Mouse (Mus musculus): ENCODE measurements around the gene Shc1. TPM values are rescaled to one million over a fixed set of nuclear protein-coding genes. Genes with fewer than 3 reads are reported as not detected.

Gene Shc1
- polyA plus RNA-seq, 1 experiment from 2014 or later: 113 TPM

DNA sequence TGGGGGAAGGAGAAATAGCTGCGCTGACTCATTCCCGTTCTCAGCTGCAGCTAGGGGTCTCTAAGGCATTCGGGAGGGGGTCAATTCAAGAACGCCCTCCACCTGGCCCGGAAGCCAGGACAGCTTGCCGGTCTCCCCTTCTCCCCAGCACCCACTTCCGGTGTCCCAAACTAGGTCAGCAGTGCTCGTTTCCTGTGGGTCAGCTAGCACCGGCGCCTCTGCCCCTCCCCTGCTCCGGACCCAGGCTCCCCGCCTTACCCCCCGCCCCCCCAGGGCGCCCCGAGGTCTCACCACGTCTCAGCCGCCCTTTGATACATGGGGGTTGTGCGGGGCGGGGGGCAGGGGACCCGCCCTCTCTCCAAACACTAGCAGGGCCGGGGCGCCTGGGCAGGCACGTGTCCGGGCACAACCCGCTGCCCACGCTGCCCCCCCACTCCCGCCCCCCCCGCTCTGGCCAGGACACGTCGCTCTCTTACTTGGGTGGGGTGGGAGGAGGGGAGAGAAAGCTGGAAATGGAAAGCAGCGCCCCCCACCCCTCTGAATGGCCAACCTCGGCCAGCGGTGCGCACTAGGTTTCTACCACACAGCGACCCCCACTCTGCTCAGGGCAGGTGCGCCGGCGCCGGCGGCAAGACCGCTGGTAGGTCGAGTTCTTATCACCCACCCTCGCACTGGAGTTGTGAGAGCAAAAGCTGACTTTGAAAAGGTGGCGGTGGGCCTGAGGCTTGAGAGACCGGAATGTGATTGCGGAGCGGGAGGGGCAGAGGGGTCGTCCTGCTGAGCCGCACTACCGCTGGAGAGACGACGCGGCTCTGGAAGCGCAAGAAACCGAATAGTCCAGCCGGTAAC lies 26.4 kb upstream of the Shc1 start:
- Histone ChIP-seq H3K27me3 (no peaks in the 10 kb centered on the region), H3K9me3 (replicated peaks) (no peaks in the 10 kb centered on the region), H3K36me3 (no peaks in the 10 kb centered on the region), H3K4me2 (replicated peaks) (peak overlapping the region; percentile 98), H3K27ac (replicated peaks) (peak overlapping the region; percentile 85), H3K4me1 (peaks cover 87% of the 10 kb centered on the region), H3K9ac (peak overlapping the region; percentile 44), H3K4me3 (replicated peaks) (peak overlapping the region; percentile 58)
- ATAC-seq (ENCODE audit: insufficient number of reproducible peaks, low FRiP score, low TSS enrichment, low read depth): no peak
- under 1% methylated on average over 56 of the region's 56 CpGs for WGBS

DNA sequence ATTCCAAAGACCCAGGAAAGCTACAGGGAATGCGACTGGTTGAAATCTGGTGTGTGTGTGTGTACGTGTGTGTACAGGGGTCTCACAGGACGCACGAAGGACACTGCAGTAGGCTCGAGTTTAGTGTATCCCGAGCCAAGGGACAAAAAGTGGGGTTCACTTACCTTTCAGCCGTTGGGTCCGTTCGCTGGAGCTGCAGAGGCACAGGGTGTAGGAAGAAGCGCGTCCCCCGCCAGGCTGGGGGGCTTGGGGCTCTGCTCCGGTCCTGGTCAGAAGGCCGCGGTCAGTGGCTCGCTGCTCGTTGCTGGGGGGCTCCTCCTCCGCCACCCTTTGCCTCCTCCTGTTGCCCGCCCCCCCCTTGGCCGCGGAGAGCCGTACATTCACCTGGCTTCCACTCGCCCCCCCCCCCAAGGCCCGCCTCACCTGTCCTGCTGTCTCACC lies 25.4 kb upstream of the Shc1 start:
- H3K4me2 ChIP-seq (replicated peaks): peak overlapping the region; percentile 98
- no peaks in the 10 kb centered on the region for H3K36me3 ChIP-seq
- H3K4me3 ChIP-seq (replicated peaks): peak overlapping the region; percentile 58
- H3K9me3 ChIP-seq (replicated peaks): no peaks in the 10 kb centered on the region
- no peak for ATAC-seq (ENCODE audit: insufficient number of reproducible peaks, low FRiP score, low TSS enrichment, low read depth)
- whole genome bisulfite sequencing: 0% methylated on average over 13 of the region's 24 CpGs
- H3K4me1 ChIP-seq: peaks cover 78% of the 10 kb centered on the region
- H3K9ac ChIP-seq: peak overlapping the region; percentile 44
- peak overlapping the region; percentile 85 for H3K27ac ChIP-seq (replicated peaks)
- H3K27me3 ChIP-seq: no peaks in the 10 kb centered on the region

DNA sequence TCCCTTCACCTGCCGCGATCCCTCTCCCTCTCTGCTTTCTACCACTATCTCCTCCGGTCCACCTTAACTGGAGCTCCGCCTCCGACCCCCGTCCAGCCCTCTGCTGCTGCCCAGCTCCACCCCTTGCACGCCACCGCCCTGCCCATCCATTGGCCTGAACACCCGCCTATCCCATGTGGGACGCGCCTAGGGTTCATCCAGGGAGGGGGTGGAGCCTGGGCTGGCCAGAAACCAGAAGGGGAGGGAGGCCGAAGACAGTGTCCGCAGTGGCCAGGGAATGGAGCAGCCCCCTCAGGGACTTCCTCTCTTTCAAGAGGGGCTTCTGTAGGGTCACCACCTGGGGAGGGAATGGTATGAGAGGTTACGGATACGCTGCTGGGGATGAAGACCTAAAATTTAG lies 24.6 kb upstream of the Shc1 start:
- WGBS: under 1% methylated on average over 15 of the region's 15 CpGs
- H3K4me1 ChIP-seq: peaks cover 71% of the 10 kb centered on the region

DNA sequence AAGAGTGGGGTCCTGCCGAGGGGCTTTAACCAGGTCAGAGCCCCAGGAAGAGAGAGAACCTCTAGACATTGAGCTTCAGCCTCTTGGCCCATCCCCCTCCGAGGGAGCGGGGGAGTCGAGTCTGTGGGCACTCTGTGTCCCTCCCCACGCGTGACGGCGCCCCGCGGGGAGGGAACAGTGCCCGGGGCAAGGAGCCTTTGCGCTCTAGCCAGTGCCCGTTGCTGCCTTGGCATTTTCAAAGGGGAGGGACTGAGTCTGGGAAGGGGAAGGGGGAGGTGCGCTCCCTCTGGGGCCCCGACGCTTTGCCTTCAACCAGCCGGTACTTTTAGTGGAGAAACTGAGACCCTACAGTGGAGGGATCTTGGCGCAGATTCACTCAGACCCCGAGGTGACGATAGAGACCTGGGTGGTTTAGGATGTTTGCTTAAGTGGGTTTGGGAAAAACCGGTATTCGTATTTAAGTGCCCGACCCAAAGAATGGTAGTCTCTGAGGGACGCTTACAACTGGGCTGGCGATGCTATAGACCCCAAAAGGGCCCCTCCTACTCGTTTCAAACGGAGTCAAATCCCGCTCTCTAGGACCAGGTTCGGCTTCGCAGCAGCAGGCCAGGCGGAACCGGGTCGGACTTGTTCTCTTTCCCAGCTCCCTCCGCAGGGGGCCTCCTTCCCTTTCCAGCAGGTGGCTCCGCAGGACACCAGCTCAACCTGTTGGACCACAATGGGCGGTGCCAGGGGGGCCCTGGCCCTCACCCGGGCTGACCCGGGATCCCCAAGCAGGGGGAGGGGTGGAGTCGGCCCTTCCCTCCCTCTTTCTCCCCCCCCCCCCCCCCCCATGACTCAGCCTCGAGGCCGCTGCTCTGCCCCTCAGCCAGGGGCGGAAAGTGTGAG lies 24.0 kb upstream of the Shc1 start, which contains the start of gene Zbtb7b:
Zbtb7b (minus strand) TSS at position 771 of the 888 bp plus-strand sequence.
- Histone ChIP-seq H3K36me3 (no peaks in the 10 kb centered on the region), H3K9ac (peak within 1 kb of the TSS; percentile 55), H3K9me3 (replicated peaks) (no peaks in the 10 kb centered on the region), H3K27me3 (no peaks in the 10 kb centered on the region), H3K4me3 (replicated peaks) (peak within 1 kb of the TSS; percentile 58), H3K27ac (replicated peaks) (peak within 1 kb of the TSS; percentile 93), H3K4me1 (peaks cover 69% of the 10 kb centered on the region), H3K4me2 (replicated peaks) (peak within 1 kb of the TSS; percentile 98)
- ATAC-seq (ENCODE audit: insufficient number of reproducible peaks, low FRiP score, low TSS enrichment, low read depth): peak; percentile 43
- WGBS: under 1% methylated on average over 39 of the region's 42 CpGs

More for the DNA sequence above, 24.6 kb upstream of the Shc1 start:
- Histone ChIP-seq H3K4me2 (replicated peaks) (peak overlapping the region; percentile 98), H3K9me3 (replicated peaks) (no peaks in the 10 kb centered on the region), H3K9ac (peak overlapping the region; percentile 55), H3K27ac (replicated peaks) (peak overlapping the region; percentile 93), H3K36me3 (no peaks in the 10 kb centered on the region), H3K4me3 (replicated peaks) (peak overlapping the region; percentile 58), H3K27me3 (no peaks in the 10 kb centered on the region)
- ATAC-seq (ENCODE audit: insufficient number of reproducible peaks, low FRiP score, low TSS enrichment, low read depth): peak; percentile 95

DNA sequence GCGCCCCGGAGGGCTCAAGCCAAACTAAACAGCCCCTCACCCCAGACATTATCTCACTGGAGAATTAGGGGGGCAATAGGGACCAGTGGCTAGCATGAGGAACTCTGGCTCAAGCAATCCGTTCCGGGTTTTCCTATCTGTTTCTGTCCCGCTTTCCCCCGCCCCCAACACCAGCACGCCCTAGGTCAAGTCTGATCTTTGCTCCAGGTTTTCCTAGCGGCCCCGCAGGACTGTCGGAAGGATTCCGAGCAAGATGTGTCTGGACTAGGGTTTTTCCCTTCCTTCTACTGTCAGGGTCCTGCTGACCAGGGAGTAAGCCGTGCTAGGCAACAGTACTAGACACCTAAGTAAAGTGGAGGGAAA lies 23.4 kb upstream of the Shc1 start:
- no peaks in the 10 kb centered on the region for H3K27me3 ChIP-seq
- peak overlapping the region; percentile 98 for H3K4me2 ChIP-seq (replicated peaks)
- peak overlapping the region; percentile 58 for H3K4me3 ChIP-seq (replicated peaks)
- H3K4me1 ChIP-seq: peaks cover 69% of the 10 kb centered on the region
- under 1% methylated on average over 12 of the region's 12 CpGs for WGBS
- H3K9me3 ChIP-seq (replicated peaks): no peaks in the 10 kb centered on the region
- ATAC-seq (ENCODE audit: insufficient number of reproducible peaks, low FRiP score, low TSS enrichment, low read depth): peak; percentile 1; the same call in 1 of the 2 replicates
- H3K36me3 ChIP-seq: no peaks in the 10 kb centered on the region
- H3K27ac ChIP-seq (replicated peaks): peak overlapping the region; percentile 93
- H3K9ac ChIP-seq: peak overlapping the region; percentile 15; the same call in 1 of the 2 replicates

DNA sequence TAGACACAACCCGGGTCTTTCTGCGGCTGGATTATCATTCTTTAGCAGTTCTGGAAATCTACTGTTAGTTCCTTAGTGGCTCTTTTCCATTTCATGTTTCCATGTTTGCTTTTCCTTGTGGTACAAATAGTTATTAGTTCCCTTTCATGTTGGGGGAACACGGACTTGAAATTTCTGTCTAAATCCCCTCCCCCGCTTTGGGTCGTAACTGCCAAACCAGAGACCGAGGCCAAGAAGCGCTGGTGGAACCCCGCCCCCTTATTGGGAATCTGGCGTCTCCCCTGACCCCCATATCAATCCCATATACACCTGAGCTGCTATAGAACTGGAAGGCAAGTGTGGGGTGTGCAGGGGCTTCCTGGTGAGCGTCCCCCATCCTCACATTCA lies 22.8 kb upstream of the Shc1 start:
- peak overlapping the region; percentile 15; the same call in 1 of the 2 replicates for H3K9ac ChIP-seq
- H3K4me3 ChIP-seq (replicated peaks): peak overlapping the region; percentile 58
- ATAC-seq (ENCODE audit: insufficient number of reproducible peaks, low FRiP score, low TSS enrichment, low read depth): no peak
- H3K36me3 ChIP-seq: no peaks in the 10 kb centered on the region; the same call in 1 of the 2 replicates
- no peaks in the 10 kb centered on the region for H3K27me3 ChIP-seq
- H3K4me1 ChIP-seq: peaks cover 64% of the 10 kb centered on the region
- WGBS: 4% methylated on average over 10 of the region's 10 CpGs
- no peaks in the 10 kb centered on the region for H3K9me3 ChIP-seq (replicated peaks)
- peak overlapping the region; percentile 98 for H3K4me2 ChIP-seq (replicated peaks)
- peak overlapping the region; percentile 93 for H3K27ac ChIP-seq (replicated peaks)

DNA sequence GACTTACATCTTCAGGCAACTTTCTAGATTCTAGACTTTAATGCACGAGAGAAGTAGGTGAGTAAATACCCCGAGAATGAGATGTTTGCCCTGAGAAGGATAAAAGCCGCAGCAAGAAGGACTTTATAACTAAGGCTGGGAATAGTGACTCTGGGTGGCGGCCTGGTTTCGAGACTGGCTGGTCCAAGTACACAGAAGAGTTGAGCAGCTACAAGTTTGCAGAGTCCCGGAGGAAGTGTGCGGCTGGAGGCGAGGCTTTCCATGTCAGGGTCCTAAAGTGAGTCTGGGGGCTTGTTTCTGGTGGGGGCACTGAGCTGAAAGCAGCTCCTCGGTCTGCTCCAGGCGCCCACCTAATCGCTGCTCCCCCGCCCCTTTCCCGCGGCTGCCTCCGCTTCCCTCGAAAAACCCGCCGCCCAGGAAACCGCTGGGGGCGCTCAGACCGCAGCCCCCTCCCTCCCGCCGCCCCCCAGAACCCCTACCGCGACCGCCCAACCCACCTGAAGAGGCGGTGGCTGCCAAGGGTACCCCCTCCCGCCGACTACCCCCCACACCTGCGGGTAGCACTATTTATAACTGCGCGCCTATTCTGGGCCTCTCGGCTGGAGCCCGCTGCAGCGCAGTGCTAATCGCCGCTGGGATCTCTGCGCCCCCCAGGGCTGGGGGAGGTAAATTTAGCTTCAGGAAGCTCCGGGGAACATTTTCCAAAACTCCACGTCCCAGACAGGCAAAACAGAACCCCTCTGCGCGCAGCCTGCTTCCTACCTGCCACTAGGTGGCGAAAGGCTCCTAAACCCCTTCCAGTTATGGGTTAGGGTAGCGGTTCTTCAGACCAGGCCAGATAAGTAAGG lies 22.2 kb upstream of the Shc1 start:
- Histone ChIP-seq H3K9ac (peak overlapping the region; percentile 40), H3K27ac (replicated peaks) (peak overlapping the region; percentile 93), H3K27me3 (no peaks in the 10 kb centered on the region), H3K4me2 (replicated peaks) (peak overlapping the region; percentile 98), H3K4me3 (replicated peaks) (peak overlapping the region; percentile 58), H3K9me3 (replicated peaks) (no peaks in the 10 kb centered on the region), H3K4me1 (peaks cover 58% of the 10 kb centered on the region), H3K36me3 (no peaks in the 10 kb centered on the region; the same call in 1 of the 2 replicates)
- 1% methylated on average over 43 of the region's 44 CpGs for WGBS
- ATAC-seq (ENCODE audit: insufficient number of reproducible peaks, low FRiP score, low TSS enrichment, low read depth): no peak

DNA sequence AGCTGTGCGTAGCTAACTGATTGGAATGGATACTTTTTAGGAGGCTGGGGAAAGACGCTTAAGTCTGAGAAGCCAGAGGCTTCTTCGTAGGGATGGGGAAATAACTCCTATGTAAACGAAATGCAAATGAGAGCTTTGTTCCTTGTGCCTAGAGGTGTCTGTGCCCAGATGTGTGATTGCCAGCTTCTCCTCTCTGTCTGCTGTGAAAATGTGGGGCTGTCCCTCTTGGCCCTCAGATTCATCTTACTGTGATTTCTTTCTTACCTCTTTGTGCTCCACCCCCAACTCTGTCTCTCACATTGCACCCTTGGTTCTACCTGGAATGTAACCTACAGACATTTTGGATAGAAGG lies 21.6 kb upstream of the Shc1 start:
- no peaks in the 10 kb centered on the region for H3K27me3 ChIP-seq
- peaks cover 3% of the 10 kb centered on the region for H3K36me3 ChIP-seq
- H3K4me2 ChIP-seq (replicated peaks): peak overlapping the region; percentile 98
- peaks cover 52% of the 10 kb centered on the region for H3K4me1 ChIP-seq
- WGBS: 1% methylated on average over 4 of the region's 4 CpGs
- H3K27ac ChIP-seq (replicated peaks): peak overlapping the region; percentile 93
- H3K4me3 ChIP-seq (replicated peaks): peak overlapping the region; percentile 58
- H3K9ac ChIP-seq: no peak overlapping the region
- H3K9me3 ChIP-seq (replicated peaks): no peaks in the 10 kb centered on the region
- no peak for ATAC-seq (ENCODE audit: insufficient number of reproducible peaks, low FRiP score, low TSS enrichment, low read depth)

DNA sequence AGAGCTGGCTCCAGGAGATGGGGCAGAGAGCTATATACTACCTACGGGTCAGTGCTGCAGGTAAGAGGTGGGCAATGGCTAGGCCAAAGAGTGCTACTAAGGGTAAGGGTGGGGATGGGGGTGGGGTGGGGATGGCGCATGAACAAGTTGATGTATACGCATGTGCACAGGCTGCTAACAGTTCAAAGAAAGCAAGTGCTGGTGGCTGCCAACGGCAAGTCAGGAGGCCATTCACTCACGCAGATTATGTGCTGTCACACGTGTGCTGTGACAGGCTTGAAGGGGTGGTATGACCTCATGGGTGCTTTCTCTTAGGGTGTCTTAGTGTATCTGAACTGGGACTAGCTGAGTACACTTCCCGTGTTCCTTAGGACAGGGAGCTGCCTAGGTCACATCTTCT lies 16.9 kb upstream of the Shc1 start:
- peaks cover 41% of the 10 kb centered on the region for H3K36me3 ChIP-seq
- H3K4me3 ChIP-seq (replicated peaks): no peak overlapping the region
- H3K27me3 ChIP-seq: no peaks in the 10 kb centered on the region
- 91% methylated on average over 7 of the region's 7 CpGs for WGBS
- H3K9me3 ChIP-seq (replicated peaks): no peaks in the 10 kb centered on the region
- H3K4me1 ChIP-seq: peaks cover 7% of the 10 kb centered on the region
- no peak for ATAC-seq (ENCODE audit: insufficient number of reproducible peaks, low FRiP score, low TSS enrichment, low read depth)
- H3K27ac ChIP-seq (replicated peaks): no peak overlapping the region
- H3K4me2 ChIP-seq (replicated peaks): no peak overlapping the region
- no peak overlapping the region for H3K9ac ChIP-seq

DNA sequence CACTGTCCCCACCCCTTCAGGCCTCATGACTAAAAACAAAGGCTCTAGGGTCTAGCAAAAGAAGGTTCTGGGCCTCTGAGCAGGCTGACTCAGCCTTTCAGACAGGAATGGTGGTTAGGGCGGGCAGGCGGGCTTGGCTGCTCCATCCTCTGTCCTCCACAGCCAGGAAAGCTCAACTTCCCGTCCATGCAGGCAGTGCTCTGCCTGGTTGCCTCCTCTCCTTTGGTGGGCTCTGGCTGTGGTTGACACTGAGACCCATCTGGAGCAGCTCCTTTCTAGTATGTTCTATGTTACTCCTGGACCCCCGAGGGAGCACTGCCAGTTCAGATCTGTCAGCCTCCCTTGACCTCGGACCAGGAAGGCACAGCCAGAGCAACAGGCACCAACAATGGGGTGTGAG lies 15.6 kb upstream of the Shc1 start, which contains the start of gene Lenep:
Lenep (minus strand) TSS at position 101 of the 400 bp plus-strand sequence.
- Histone ChIP-seq H3K9ac (no peak within 1 kb of the TSS), H3K36me3 (peaks cover 50% of the 10 kb centered on the region)

More for the DNA sequence above, 15.6 kb upstream of the Shc1 start, which contains the start of gene Lenep:
- Histone ChIP-seq H3K27me3 (no peaks in the 10 kb centered on the region), H3K9me3 (replicated peaks) (no peaks in the 10 kb centered on the region), H3K4me1 (no peaks in the 10 kb centered on the region), H3K4me2 (replicated peaks) (no peak within 1 kb of the TSS), H3K27ac (replicated peaks) (no peak within 1 kb of the TSS), H3K4me3 (replicated peaks) (no peak within 1 kb of the TSS)
- ATAC-seq (ENCODE audit: insufficient number of reproducible peaks, low FRiP score, low TSS enrichment, low read depth): no peak
- WGBS: 72% methylated on average over 5 of the region's 5 CpGs

All from embryonic facial prominence, embryonic 15.5 days (tissue).